Mouse (Mus musculus) layer of hippocampus, adult 2 months (tissue): ENCODE data around the gene 1700003E16Rik. TPM values are rescaled to one million over a fixed set of nuclear protein-coding genes. Genes with fewer than 3 reads are reported as not detected.

ENCODE experiments used
- DNase-seq, 2 experiments: peaks; one replicate each; pipeline ENCODE4 v3.0.0; 2022; ENCODE audit warnings: low spot score in 2 of 2
- H3K27ac ChIP-seq: fragments of 200-600 bp; 2 replicates; pipeline ENCODE4 v1.8.1; 2022
- H3K4me3 ChIP-seq: fragments of 200-600 bp; 2 replicates; pipeline ENCODE4 v1.8.1; 2022; ENCODE audit warnings: mild to moderate bottlenecking
- CTCF ChIP-seq: fragments of 200-600 bp; conservative IDR thresholded peaks from 2 replicates; pipeline ENCODE4 v1.8.1; 2022; ENCODE audit warnings: antibody characterized with exemption, mild to moderate bottlenecking, moderate library complexity
- total RNA-seq, 2 experiments: library from RNA; stranded (reverse); gene quantifications; 2 replicates each; pipeline ENCODE4 v1.2.3; 2021

1700003E16Rik gene
- total RNA-seq, 2 experiments from 2014 or later: 21.8 to 21.9 TPM

DNA sequence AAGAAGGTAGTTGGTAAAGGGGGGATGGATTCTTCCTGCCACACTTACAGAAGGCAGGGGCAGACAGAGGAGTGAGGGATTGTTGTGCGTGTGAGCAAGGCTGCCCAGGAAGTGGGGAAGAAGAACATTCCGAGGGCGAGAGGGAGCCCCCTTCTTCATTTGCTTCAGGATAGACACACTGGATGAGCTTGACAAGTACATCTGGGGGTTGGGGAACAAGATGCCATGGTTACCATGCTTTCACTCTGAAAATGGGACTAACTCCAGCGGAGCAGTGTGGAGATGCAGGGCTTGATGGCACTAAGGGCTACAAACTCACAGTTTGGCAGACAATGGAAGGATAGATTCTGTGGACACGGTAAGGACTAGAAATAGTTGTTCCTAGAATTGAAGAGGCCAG, 14.9 kb downstream of the 1700003E16Rik start:
- peak in 1 of 2 experiments; percentile 39 for DNase-seq
- no peak for TF ChIP-seq CTCF
- H3K27ac ChIP-seq: peak overlapping the region; percentile 90
- peak overlapping the region; percentile 65 for H3K4me3 ChIP-seq

DNA sequence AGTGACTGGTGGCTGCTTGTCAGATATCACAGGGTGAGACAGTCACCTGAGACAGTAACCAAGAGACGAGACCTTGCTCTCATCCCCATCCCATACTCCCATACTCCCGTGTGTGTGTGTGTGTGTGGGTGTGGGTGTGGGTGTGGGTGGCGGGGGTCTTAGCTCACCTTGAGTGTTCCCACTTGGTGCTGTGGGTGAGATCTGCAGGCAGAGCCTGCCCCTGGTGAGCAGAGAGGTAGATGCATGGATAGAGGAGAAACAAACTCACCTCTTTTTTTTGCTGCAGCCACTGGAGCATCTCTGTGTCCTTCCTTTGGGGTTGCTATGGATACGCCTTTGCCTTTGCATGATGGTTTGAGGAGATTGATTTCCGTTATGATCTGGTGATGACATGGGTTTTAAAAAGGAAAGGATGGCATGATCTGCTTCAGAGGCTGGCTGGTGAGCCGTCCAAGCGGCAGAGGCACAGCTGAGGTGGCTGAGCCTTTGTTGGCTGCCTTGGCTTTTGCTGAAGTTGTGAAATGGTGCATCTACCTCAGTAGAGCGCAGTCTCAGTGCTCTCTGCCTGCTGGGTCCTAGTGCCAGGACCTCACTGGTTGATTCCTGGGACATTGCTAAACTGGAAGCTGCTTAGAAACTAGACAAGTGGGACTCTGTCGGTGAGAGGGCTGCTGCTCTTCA, 16.2 kb downstream of the 1700003E16Rik start:
- Histone ChIP-seq H3K4me3 (peak overlapping the region; percentile 65), H3K27ac (peak overlapping the region; percentile 90)
- no peak for TF ChIP-seq CTCF
- DNase-seq: peak; percentile 75 to 77

- no peak overlapping the region for H3K4me3 ChIP-seq
- no peak for DNase-seq
- TF ChIP-seq CTCF: no peak
- H3K27ac ChIP-seq: peak overlapping the region; percentile 29
Measured at GRCm38 (mm10) chr6:83175996-83176395, 19.8 kb downstream of the 1700003E16Rik start.

DNA sequence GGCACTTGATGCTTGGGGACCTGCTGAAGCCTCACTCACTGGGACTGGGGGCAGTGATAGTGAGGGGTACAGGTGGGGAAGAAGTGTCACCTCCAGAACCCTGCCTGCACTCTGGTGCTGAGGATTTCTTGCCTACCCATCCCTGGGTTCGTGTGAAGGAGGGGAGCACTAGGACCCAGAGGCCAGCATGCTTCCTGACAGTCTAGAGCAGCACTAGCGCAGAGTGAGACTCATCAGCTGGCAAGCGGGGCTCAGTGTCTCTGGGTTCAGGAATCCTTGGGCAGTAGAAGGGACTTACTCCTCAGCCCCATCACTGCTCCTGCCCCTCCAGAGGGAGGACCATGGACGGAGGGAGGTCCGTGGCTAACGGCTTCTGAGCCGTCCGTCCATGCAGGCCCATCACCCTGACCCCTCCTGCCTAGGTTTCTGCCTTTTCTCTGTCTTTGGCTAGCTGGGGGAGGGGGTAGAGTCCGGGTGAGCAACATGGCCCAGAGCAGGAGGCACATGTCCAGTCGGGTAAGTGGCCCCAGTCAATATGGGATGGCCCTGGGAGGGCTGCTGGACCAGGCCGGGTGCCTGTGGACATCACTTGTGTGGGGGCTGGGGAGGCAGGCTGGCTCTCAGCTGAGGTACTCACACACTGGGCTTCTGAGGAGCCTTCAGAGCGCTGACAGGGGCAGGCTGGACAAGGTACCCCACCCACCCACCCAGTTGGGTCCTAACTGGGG, 23.4 kb downstream of the 1700003E16Rik start:
- Histone ChIP-seq H3K4me3 (peak overlapping the region; percentile 60), H3K27ac (peak overlapping the region; percentile 90)
- TF ChIP-seq CTCF: no peak
- peak; percentile 68 to 84 for DNase-seq

GRCm38 (mm10) chr6:83180605-83181004, 24.4 kb downstream of the 1700003E16Rik start:
- peak overlapping the region; percentile 60 for H3K4me3 ChIP-seq

GRCm38 (mm10) chr6:83184858-83185435, 28.7 kb downstream of the 1700003E16Rik start:
- H3K4me3 ChIP-seq: no peak overlapping the region
- no peak for DNase-seq
- peak; percentile 72 for TF ChIP-seq CTCF
- peak overlapping the region; percentile 93 for H3K27ac ChIP-seq

More at GRCm38 (mm10) chr6:83180605-83181004, 24.4 kb downstream of the 1700003E16Rik start:
- no peak for DNase-seq
- peak overlapping the region; percentile 90; the same call in 1 of the 2 replicates for H3K27ac ChIP-seq
- no peak for TF ChIP-seq CTCF

GRCm38 (mm10) chr6:83185895-83186861, 30.0 kb downstream of the 1700003E16Rik start:
- Histone ChIP-seq H3K27ac (peak overlapping the region; percentile 93), H3K4me3 (peak overlapping the region; percentile 82)
- no peak for TF ChIP-seq CTCF
- peak; percentile 87 to 95 for DNase-seq

GRCm38 (mm10) chr6:83186946-83187345, 30.7 kb downstream of the 1700003E16Rik start:
- no peak for TF ChIP-seq CTCF
- Histone ChIP-seq H3K27ac (peak overlapping the region; percentile 93), H3K4me3 (peak overlapping the region; percentile 82)
- DNase-seq: no peak

GRCm38 (mm10) chr6:83193571-83193970, 37.4 kb downstream of the 1700003E16Rik start:
- no peak for DNase-seq
- H3K4me3 ChIP-seq: no peak overlapping the region
- no peak for TF ChIP-seq CTCF

DNA sequence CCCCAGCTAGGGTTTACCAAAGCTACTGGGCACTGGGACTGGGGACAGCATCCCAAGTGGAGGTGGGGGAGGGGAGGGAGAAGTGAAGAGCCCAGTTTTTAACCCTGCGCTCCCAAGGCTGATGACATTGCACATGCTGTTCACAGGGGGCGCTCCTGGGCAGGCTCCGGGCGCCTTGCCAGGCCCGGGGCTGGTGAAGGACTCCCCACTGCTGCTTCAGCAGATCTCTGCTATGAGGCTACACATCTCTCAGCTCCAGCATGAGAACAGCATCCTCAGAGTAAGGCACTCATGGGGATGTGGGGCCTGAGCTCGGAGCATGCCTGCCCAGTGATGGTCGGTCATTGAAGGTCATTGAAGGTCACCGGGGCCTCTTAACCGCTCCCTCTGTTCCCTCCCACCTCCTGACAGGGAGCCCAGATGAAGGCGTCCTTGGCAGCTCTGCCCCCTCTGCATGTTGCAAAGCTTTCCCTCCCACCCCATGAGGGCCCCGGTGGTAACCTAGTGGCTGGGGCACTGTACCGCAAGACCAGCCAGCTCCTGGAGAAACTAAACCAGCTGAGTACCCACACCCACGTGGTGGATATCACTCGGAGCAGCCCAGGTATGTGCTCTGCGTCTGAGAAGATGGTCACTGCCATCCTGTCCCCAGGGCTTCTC, 41.3 kb downstream of the 1700003E16Rik start:
- peak overlapping the region; percentile 71 for H3K27ac ChIP-seq
- TF ChIP-seq CTCF: peak; percentile 79

More at GRCm38 (mm10) chr6:83193571-83193970, 37.4 kb downstream of the 1700003E16Rik start:
- no peak overlapping the region for H3K27ac ChIP-seq

GRCm38 (mm10) chr6:83203320-83203719, 47.1 kb downstream of the 1700003E16Rik start:
- DNase-seq: peak in 1 of 2 experiments; percentile 8
- H3K27ac ChIP-seq: no peak overlapping the region
- H3K4me3 ChIP-seq: no peak overlapping the region
- no peak for TF ChIP-seq CTCF

More for the DNA sequence above, 41.3 kb downstream of the 1700003E16Rik start:
- H3K4me3 ChIP-seq: no peak overlapping the region
- DNase-seq: peak; percentile 57 to 80
